Mouse (Mus musculus) adrenal gland, postnatal 0 days (tissue): Measurements from ENCODE around the gene Asb7. TPM values are rescaled to one million over a fixed set of nuclear protein-coding genes. Genes with fewer than 3 reads are reported as not detected.

Source experiments
- polyA plus RNA-seq: library from polyadenylated mRNA; unstranded; fragments of >200 nt; fragmentation: Nextera tagmentation; extraction: Ambion mirVana; gene quantifications from 2 replicates; pipeline ENCODE4 v1.2.1, GENCODE M21; 2015

Gene Asb7
- polyA plus RNA-seq, result 4.9 and 8.1 TPM in 2 replicates

DNA sequence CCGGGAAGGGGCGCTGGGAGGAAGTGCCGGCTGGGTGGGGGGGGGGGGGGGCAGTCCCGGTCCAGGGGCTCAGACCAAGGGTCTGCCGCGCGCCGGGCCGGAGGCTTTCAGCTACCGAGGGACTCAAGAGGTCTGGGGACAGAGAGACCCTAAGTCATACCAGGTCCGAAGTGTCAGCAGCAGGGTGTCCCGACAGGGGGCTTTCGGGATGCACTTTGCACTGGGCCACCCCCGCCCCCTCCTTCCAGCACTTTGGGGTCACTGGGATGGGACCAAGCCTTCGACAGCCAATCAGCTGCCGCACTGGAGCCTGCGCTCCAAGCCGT, at the start of gene Asb7:
Gene Asb7 (minus strand): TSS at position 303 of the 326 bp plus-strand sequence.

DNA sequence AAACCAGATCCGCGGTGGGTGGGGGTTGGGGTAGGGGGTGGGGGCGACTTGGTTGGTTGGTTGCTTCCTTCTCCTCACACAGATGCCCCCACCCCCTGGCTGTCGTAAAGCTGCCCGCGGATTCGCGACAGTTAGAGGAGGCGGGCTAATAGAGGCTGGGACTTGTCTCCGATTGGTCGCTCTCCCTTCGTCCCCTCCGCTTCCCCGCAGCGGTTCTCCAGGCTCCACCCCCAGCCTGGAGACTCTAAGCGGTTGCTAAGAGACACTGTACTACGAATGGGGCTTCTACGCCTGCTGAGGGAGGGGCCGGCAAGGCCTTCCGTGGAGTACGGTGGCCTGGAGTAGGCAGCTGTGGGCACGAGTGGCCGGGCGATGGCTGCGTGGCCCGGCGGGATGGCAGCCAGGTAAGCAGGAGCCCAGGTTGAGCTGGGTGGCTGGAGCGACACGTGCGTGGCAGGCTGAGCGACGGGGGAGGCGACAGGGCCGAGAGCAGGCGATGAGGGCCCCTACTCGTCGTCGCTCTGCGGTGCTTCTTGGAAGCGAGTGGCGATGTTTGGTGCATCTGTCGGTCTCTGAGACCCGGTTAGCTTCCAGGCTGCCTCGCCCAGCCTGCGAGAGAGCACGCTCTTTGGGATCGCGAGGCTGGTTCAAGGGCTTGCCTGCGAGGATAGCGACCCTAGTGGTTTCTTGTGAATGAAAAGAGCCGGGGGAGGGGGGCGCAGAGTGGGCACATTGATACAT, 394 bp upstream of the Asb7 start, which contains the start of gene Lins1:
Gene Lins1 (plus strand): TSS at position 270 of the 741 bp plus-strand sequence.

Other genes with a start within 250 kb of the Asb7 start
- 8.5 and 10.5 TPM in 2 replicates for gene Lins1, start 293 bp upstream of the Asb7 start, polyA plus RNA-seq
- gene Cers3, start 53.9 kb upstream of the Asb7 start, polyA plus RNA-seq, result 0.17 and 0.27 TPM in 2 replicates
- 1.4 and 2.3 TPM in 2 replicates for gene Adamts17, start 150.1 kb upstream of the Asb7 start, polyA plus RNA-seq